Comparison of ENCODE assay signal across 14 mouse cellular contexts in the genomic region with DNA sequence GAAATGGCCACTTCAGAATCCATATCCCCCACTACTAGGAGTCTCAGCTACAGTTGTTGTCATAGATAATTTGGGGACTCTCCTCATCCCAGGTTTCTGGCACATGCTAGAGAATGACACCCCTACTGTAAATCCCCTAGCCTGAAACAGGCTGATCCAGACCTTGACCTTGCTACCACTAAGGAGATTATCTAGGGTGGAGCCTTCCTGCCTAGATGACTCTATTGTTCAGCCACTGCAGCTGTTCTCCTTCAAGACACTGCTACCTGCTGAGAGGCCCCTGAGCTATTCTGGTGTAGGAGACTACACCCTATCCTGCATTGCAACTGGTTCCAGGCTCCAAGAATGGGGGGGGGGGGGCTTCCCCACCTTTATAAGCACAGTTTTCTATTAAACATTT.
"Had no signal": no experiment of that assay in that cellular context is flagged by ENCODE, and none has a peak within 500 bp of the region (broad histone marks: within the 10 kb centered on the region; RNA-seq: fewer than 3 reads in every experiment).

No protein-coding gene starts in this region.

- H3K36me3 ChIP-seq: midbrain, embryonic 10.5 days; midbrain, embryonic 12.5 days; neural tube, embryonic 12.5 days; stomach, embryonic 15.5 days had no signal

- H3K9ac ChIP-seq: lung, embryonic 14.5 days; midbrain, embryonic 12.5 days; neural tube, embryonic 12.5 days; stomach, embryonic 15.5 days had no signal

- H3K4me1 ChIP-seq: midbrain, embryonic 10.5 days; midbrain, embryonic 12.5 days; neural tube, embryonic 12.5 days; stomach, embryonic 15.5 days had no signal

- H3K9me3 ChIP-seq: midbrain, embryonic 10.5 days; midbrain, embryonic 12.5 days; neural tube, embryonic 12.5 days; stomach, embryonic 15.5 days had no signal

- H3K27ac ChIP-seq: midbrain, embryonic 10.5 days; midbrain, embryonic 12.5 days; neural tube, embryonic 12.5 days; stomach, embryonic 15.5 days; stomach, postnatal 0 days had no signal

- DNase-seq: lung, adult 18-20 months; lung, embryonic 14.5 days; lung, postnatal 10 days; lung, postnatal 4 days; midbrain, embryonic 14.5 days; right cerebral cortex, postnatal 14 days; thymus, adult 2 months; thymus, postnatal 25 days; thymus, postnatal 4 days had no signal

- H3K27me3 ChIP-seq: midbrain, embryonic 12.5 days; neural tube, embryonic 12.5 days; stomach, embryonic 15.5 days had no signal

- H3K4me2 ChIP-seq: lung, embryonic 14.5 days; midbrain, embryonic 12.5 days; neural tube, embryonic 12.5 days; stomach, embryonic 15.5 days had no signal

- H3K4me3 ChIP-seq: midbrain, embryonic 10.5 days; midbrain, embryonic 12.5 days; neural tube, embryonic 12.5 days; stomach, embryonic 15.5 days had no signal
